Mouse (Mus musculus) cerebral cortex, adult 2 months (tissue): ENCODE results near the gene Gm17359.

ENCODE experiments used
- whole genome bisulfite sequencing: fragments of 180-500 bp; shearing (Covaris S2); methylation state at CpG from one replicate; pipeline ENCODE4 v1.1.7; 2018; 5-methylcytosine and 5-hydroxymethylcytosine counted together

Gene Gm17359

GRCm38 (mm10) chr3:79358721-79359120, 22.3 kb downstream of the Gm17359 start:
- 61% methylated on average over 4 of the region's 4 CpGs for whole genome bisulfite sequencing

DNA sequence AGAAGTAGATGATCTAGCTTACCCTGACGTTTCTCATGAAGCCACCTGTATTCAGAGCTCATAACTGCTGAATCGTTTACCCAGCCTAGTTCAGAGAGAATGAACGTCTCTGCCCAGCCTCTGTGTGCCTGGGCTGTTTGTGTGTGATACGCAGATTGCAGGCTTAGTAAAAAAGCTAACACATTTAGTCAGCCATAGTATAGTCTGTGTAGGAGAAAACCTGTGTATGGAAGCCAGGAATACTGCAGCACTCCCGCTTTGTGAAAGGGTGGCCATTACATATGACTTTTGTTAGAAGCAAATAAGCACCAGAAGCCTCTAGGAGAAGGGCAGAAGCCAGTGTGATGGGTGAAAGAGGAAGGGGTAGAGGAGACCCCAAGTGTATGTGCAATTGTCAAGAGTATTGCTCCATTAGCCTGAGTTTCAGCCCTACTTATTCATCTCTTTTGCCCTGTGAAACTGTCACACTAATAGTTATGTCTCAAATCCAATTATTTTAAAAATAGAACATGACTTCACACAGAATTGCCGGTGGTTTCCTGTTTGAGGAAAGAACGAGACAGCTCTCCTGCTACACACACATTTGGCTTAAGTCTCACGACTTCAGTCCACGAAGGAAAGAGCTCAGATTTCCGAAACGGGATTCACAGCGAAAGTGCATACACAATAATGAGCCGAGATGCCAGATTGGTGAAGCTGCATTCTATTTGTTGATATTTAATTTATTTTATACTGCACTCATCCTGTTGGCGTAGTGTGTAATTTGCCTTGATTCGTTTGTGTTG, 24.0 kb downstream of the Gm17359 start:
- 39% methylated on average over 15 of the region's 15 CpGs for WGBS

DNA sequence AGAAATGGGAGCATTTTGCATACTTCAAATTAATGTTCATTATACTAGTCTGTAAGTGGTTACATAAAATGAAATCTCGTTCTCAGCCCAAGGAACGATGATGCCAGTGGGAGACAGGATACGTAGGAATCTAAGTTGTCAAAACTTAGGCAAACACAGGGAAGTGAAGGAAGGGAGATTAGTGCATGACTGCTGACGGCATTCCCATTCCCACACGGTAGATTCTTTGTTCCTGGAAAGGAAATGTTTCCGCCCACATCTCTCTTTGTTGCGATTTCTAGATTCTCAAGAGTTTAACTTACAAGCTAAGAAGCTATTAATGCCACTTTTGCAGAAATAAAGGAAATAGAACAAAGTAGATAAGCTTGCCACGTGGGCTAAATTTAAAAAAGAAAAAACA, 29.6 kb downstream of the Gm17359 start:
- WGBS, result 39% methylated on average over 8 of the region's 8 CpGs

- 92% methylated on average over 6 of the region's 6 CpGs for WGBS
Observed at GRCm38 (mm10) chr3:79368306-79368705, 31.8 kb downstream of the Gm17359 start.

DNA sequence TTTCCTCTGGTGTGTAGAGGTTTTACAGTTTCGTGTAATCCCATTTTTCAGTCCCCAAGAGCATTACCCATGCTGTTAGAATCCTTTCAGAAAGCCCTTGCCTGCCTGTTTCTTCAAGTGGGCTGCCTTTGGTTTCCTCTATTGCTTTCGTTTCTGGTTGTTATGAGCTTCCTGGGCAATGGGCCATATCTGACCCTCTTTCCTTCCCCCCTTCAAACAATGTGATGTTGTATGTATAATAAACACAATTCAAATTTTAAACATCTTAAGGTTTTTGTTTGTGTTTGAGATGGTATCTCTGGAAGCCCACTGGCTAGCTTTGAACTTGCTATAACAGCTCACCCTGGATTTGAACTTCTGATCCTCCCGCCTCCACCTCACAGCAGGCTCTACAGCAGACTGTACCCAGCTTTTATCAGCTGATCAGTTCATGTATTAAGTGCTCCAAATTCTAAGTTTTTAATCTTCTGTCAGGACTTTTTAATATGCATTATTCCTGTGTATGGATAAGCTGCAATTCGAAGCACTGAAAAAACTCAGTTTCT, 34.0 kb downstream of the Gm17359 start:
- 66% methylated on average over 4 of the region's 4 CpGs for WGBS

DNA sequence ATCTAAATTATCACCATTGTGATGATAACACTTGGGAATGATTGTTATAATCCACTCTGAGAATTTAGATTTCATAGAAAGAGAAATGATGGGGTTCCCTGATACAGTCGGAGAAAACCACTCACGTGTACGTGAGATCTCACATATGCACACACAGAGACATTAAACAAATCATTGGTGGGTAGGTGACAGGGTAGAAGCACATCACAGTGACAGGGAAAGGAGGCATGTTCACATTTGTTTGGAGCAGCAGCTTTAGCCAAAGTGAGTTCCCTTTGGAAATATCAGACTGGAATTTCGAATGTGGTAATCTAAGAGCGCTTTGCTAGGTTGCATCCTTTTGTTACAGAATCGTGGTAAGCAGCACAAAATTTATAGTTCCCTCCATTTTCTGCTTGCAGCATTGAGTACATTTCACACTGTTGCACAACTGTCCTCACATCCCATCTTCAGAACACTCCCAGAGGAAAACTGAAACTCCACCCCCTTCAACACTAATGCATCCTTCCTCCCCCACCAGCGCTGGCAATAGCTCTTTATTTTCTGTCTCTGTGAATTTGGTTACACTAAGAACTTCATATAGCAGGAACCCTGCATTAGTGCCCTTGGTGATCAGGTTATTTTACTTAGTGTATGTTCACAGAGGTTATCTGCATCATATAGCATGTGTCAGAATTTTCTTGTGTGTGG, 35.2 kb downstream of the Gm17359 start:
- WGBS, result 86% methylated on average over 7 of the region's 7 CpGs

DNA sequence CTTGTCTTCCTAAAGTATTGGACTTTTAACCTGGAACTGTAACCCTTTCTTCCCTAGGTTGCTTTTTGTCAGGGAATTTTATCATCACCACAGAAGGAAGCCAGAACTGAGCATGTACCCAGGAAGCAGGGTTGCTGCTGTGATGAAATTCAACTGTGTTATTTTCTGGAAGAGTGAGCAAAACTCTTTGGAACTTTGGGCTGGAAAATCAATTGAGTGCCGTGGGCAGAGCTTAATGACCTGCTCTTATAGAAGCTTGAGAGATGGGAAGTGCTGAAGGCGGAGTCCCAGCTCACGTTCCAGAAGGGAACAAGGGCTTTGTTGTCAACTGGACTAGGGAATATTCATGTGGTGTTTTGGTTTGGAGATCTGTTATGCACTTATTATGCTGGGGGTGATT, 37.5 kb downstream of the Gm17359 start:
- 72% methylated on average over 3 of the region's 3 CpGs for WGBS

DNA sequence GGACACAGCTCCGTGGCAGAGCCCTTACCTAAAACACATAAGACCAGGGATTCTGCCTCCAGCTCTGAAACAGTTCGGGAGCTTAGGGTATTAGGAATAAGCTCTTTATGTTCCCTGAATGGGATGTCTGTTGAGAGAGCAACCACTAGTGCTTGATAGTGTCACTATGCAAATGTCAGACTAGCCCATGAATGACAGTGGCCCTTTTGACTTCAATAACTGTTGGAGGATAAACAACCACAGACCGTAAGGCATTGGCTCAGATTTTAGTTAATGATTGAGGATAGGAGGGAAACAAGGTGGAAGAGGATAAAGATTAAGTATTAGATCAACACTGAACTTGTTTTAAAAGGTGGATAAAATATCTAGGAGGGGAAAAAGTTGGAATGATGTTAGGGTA, 41.6 kb downstream of the Gm17359 start:
- WGBS, result 78% methylated on average over 3 of the region's 3 CpGs

GRCm38 (mm10) chr3:79379255-79379836, 42.9 kb downstream of the Gm17359 start:
- WGBS, result 87% methylated on average over 14 of the region's 14 CpGs

GRCm38 (mm10) chr3:79379873-79380595, 43.6 kb downstream of the Gm17359 start:
- WGBS, result 85% methylated on average over 6 of the region's 6 CpGs

- 50% methylated on average over 4 of the region's 4 CpGs for WGBS
Observed at GRCm38 (mm10) chr3:79381398-79381797, 44.9 kb downstream of the Gm17359 start.

GRCm38 (mm10) chr3:79385434-79386029, 49.1 kb downstream of the Gm17359 start:
- WGBS, result 48% methylated on average over 8 of the region's 8 CpGs

- 76% methylated on average over 4 of the region's 4 CpGs for whole genome bisulfite sequencing
Observed at GRCm38 (mm10) chr3:79389081-79389480, 52.6 kb downstream of the Gm17359 start.

- WGBS, result 55% methylated on average over 4 of the region's 4 CpGs
Observed at GRCm38 (mm10) chr3:79400552-79400951, 64.1 kb downstream of the Gm17359 start.

GRCm38 (mm10) chr3:79402056-79402455, 65.6 kb downstream of the Gm17359 start:
- 69% methylated on average over 8 of the region's 8 CpGs for WGBS

GRCm38 (mm10) chr3:79408546-79408945, 72.1 kb downstream of the Gm17359 start:
- 89% methylated on average over 4 of the region's 4 CpGs for WGBS

- WGBS, result 47% methylated on average over 10 of the region's 10 CpGs
Observed at GRCm38 (mm10) chr3:79409927-79410628, 73.6 kb downstream of the Gm17359 start.

- WGBS, result 70% methylated on average over 5 of the region's 5 CpGs
Observed at GRCm38 (mm10) chr3:79410629-79410995, 74.2 kb downstream of the Gm17359 start.

DNA sequence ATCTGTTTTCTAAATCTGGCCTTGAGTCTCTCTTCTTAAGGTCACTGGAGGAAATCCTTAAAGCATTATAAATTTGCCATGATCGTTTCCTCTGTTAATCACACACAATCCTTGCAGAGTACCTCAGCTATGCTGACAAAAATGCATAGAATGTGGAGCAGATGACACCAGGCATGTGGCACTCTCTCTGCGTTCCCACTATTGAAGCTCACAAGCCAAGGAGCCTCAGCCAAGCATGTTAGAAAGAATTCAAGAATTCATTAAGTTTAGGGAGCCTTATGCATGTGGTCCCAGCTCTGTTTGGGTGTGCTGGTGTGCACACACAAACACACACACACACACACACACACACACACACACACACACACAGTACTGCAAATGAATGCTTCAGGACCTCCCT, 75.2 kb downstream of the Gm17359 start:
- 74% methylated on average over 2 of the region's 2 CpGs for WGBS

DNA sequence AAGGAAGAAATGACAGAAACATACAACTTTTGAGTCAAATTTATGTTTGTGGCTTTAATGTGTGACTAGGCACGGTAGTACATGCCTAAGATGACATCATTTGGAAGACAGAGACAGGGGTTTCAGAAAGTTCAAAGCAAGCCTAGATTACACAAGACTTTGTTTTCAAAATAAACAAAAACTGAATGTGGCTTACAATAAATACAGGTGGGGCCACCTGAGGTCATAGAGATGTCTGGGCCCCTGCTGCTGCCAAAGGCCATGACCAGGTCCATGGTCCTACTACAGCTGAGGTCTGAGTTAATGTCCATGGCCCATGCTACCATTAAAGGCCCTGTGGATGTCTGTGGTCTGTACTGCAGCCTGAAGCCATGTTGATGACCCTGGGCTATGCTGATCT, 77.0 kb downstream of the Gm17359 start:
- WGBS, result 82% methylated on average over 1 of the region's 1 CpGs

- whole genome bisulfite sequencing, result 87% methylated on average over 5 of the region's 5 CpGs
Observed at GRCm38 (mm10) chr3:79415081-79415480, 78.6 kb downstream of the Gm17359 start.
